Mouse (Mus musculus) cerebellum, adult 2 months (tissue): Measurements from ENCODE around the gene Il34. TPM values are rescaled to one million over a fixed set of nuclear protein-coding genes. Genes with fewer than 3 reads are reported as not detected.

ENCODE experiments used
- DNase-seq, 2 experiments: peaks; one replicate each; pipeline ENCODE4 v3.0.0; 2021
- H3K27ac ChIP-seq: fragments of 200-500 bp; 2 replicates; pipeline ENCODE4 v1.5.1; 2012; ENCODE audit warnings: low read length, control low read depth, inconsistent platforms; ENCODE audit not compliant: insufficient read depth
- H3K27me3 ChIP-seq: fragments of 200-500 bp; 2 replicates; pipeline ENCODE4 v1.6.1; 2012; ENCODE audit warnings: inconsistent platforms, mild to moderate bottlenecking, low read length, moderate library complexity; ENCODE audit not compliant: control insufficient read depth, insufficient read depth
- H3K4me1 ChIP-seq: fragments of 200-500 bp; 2 replicates; pipeline ENCODE4 v1.6.1; 2011; ENCODE audit warnings: low read length; ENCODE audit not compliant: control insufficient read depth, insufficient read depth
- H3K4me3 ChIP-seq: fragments of 200-500 bp; replicated peaks from 2 replicates; pipeline ENCODE3; 2011; ENCODE audit warnings: mild to moderate bottlenecking, low read depth, low read length, control low read depth; ENCODE audit not compliant: insufficient read depth
- CTCF ChIP-seq: fragments of 200-500 bp; IDR thresholded peaks from 2 replicates; pipeline ENCODE4 v1.5.1; 2011; ENCODE audit warnings: low read depth, mild to moderate bottlenecking, control low read depth, low read length, moderate library complexity, borderline replicate concordance; ENCODE audit not compliant: insufficient read depth
- POLR2A ChIP-seq: fragments of 200-500 bp; IDR thresholded peaks from 2 replicates; pipeline ENCODE4 v1.6.1; 2011; ENCODE audit warnings: low read length, control low read depth, borderline replicate concordance; ENCODE audit not compliant: insufficient read depth
- WGBS: fragments of 180-500 bp; shearing (Covaris S2); methylation state at CpG from one replicate; pipeline ENCODE4 v1.1.7; 2018; 5-methylcytosine and 5-hydroxymethylcytosine counted together
- polyA plus RNA-seq: library from polyadenylated mRNA; depleted of rRNA; stranded (reverse); fragments of >200 nt; gene quantifications from 2 replicates; pipeline ENCODE4 v1.2.3, GENCODE M21; 2012

Gene Il34
- polyA plus RNA-seq, 1 experiment = 21.1 TPM

GRCm38 (mm10) chr8:110767261-110767660 is 38.5 kb downstream of the Il34 start:
- peak in 1 of 2 experiments; percentile 20 for DNase-seq
- TF ChIP-seq POLR2A = no peak
- Histone ChIP-seq H3K4me1 (peaks cover 5% of the 10 kb centered on the region; the same call in 1 of the 2 replicates), H3K4me3 (no peak overlapping the region), H3K27ac (no peak overlapping the region), H3K27me3 (no peaks in the 10 kb centered on the region)
- WGBS = 66% methylated on average over 6 of the region's 6 CpGs

GRCm38 (mm10) chr8:110764671-110765070 is 41.1 kb downstream of the Il34 start:
- Histone ChIP-seq H3K27me3 (no peaks in the 10 kb centered on the region), H3K27ac (peak overlapping the region; percentile 72; the same call in 1 of the 2 replicates), H3K4me3 (no peak overlapping the region), H3K4me1 (peaks cover 5% of the 10 kb centered on the region; the same call in 1 of the 2 replicates)
- DNase-seq = peak; percentile 40 to 65
- TF ChIP-seq POLR2A = no peak
- TF ChIP-seq CTCF = no peak
- 16% methylated on average over 3 of the region's 3 CpGs for WGBS

DNA sequence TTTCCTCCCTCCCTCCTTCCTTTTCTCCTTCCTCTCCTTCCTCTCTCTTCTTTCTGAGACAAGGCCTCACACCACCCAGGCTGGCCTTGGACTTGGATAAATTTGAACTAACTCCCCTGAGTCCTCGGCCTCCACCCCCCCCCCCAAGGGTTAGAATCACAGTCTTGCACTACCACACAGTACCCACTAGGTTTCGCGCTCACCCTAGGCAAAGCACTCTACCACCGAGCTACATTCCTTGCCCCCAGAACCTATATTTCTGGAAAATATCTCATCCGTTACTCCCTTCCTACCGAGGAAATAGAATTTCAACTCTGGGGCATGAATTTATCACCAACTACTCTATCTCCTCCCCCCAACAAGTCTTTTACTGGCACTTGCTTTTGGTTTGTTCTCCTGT is 43.7 kb downstream of the Il34 start:
- DNase-seq = no peak
- Histone ChIP-seq H3K4me3 (no peak overlapping the region), H3K4me1 (peaks cover 5% of the 10 kb centered on the region; the same call in 1 of the 2 replicates), H3K27me3 (no peaks in the 10 kb centered on the region), H3K27ac (no peak overlapping the region)
- WGBS = 69% methylated on average over 6 of the region's 6 CpGs
- TF ChIP-seq POLR2A (no peak), CTCF (no peak)

- Histone ChIP-seq H3K27me3 (no peaks in the 10 kb centered on the region), H3K4me3 (no peak overlapping the region), H3K27ac (no peak overlapping the region), H3K4me1 (peaks cover 5% of the 10 kb centered on the region; the same call in 1 of the 2 replicates)
- TF ChIP-seq POLR2A (no peak), CTCF (no peak)
- no peak for DNase-seq
- WGBS = 60% methylated on average over 5 of the region's 5 CpGs
Measured at GRCm38 (mm10) chr8:110761185-110761584, 44.5 kb downstream of the Il34 start.

DNA sequence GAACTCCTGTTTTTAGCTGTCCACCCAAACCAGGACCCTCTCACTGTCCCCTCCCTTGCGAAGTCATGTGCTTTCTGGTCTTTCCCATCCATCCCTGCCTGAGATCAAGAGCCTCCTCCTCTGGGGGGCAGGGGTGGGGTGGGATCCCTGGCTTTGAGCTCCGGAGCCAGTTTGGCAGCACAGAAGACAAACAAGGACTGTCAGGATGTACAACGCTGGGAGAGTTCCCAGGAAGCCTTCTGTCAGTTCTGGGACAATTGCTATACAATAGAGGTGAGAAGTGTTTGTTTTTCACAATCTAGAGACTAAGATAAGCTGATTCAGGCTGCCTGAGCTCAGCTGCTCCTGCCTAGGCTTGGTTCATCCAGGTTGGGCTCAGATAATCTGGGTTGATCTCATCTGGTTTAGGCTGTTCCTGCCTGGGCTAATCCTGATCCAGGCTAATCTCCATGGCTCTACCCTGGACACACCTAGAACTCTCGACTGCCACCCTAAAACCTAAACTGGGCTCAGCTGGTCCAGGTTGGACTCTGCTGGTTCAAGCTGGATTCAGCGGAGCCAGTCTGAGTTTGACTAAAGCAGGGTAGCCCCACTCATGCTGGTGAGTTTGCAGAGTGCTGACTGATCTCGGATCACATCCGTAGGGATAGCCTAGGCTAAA is 45.3 kb downstream of the Il34 start:
- no peaks in the 10 kb centered on the region for H3K27me3 ChIP-seq
- no peak overlapping the region for H3K27ac ChIP-seq
- H3K4me1 ChIP-seq = peaks cover 5% of the 10 kb centered on the region; the same call in 1 of the 2 replicates
- 62% methylated on average over 7 of the region's 7 CpGs for WGBS
- DNase-seq = no peak
- no peak overlapping the region for H3K4me3 ChIP-seq
- no peak for TF ChIP-seq CTCF
- no peak for TF ChIP-seq POLR2A

DNA sequence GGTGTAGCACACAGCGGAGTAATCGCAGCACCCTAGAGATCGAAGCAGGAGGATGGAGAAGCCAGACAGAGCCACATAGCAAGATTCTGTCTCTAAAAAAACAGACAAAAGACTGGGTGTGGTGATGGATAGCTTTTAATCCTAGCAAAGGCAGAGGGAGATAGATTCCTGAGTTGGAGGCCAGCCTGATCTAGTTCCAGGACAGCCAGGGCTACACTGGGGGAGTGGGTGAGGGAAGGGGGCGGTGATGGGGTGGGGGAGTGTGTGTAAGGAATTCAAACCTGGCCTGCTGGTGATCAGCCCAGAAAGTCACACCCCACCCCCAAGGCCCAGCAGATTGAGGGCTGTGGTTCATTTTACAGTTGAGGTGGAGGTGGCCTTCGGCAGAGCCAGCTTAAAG is 49.5 kb downstream of the Il34 start:
- Histone ChIP-seq H3K4me1 (no peaks in the 10 kb centered on the region; the same call in 1 of the 2 replicates), H3K27me3 (no peaks in the 10 kb centered on the region), H3K27ac (no peak overlapping the region), H3K4me3 (no peak overlapping the region)
- TF ChIP-seq CTCF = no peak
- no peak for TF ChIP-seq POLR2A
- WGBS = 90% methylated on average over 5 of the region's 5 CpGs
- no peak for DNase-seq

DNA sequence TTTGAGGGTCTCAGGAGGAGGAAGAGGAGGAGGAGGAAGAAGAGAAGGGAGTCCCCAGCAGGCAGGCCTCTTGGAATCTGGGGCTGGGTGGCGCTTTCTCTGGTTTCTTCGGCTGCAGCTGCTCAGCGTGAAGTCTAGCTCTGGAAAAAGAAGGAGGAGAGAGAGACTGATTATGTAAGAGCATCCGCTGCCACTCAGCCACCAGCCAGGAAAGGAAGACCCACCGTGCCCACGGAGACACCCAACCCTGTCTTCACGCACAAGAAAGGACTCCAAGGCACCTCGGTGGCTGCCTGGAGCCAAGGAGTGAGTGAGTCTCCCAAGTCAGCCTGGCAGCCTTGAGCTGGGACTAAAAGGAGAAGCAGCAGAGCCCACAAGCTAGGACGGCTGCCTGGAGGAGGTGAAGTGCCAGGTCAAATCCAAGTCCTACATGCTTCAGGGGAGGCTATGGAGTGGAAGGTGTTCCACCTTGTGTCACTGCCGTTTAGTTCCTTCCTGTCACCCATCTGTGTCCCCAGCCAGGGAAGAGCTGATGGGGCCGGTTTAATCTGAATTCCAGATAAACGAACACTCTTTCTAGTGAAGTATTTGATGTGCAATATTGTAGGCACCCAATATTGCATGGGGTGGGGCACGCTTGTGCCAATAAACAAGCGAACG is 50.1 kb downstream of the Il34 start:
- TF ChIP-seq POLR2A (no peak), CTCF (no peak)
- Histone ChIP-seq H3K4me3 (no peak overlapping the region), H3K27me3 (no peaks in the 10 kb centered on the region), H3K27ac (no peak overlapping the region), H3K4me1 (no peaks in the 10 kb centered on the region; the same call in 1 of the 2 replicates)
- 52% methylated on average over 15 of the region's 15 CpGs for WGBS
- DNase-seq = peak in 1 of 2 experiments; percentile 31

DNA sequence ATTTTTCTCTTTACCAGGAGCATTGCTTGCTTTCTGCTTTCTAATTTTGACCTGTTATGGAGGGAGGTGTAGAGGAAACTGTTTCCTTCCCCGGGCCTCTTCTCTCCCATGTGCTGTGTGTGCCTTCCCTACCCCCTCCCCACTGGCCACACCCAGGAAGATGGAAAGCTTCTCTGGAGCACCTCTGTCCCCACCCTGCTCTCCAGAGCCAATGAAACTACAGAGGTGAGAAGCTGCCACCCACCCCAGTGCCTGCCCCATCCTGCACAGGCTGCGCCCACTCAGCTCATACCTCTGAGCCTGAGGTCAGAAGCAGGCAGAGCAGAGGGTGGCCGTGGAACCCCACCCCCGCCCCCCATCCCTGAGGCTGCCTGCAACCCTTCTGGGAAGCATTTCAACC is 51.0 kb downstream of the Il34 start:
- no peak overlapping the region for H3K27ac ChIP-seq
- no peaks in the 10 kb centered on the region for H3K4me1 ChIP-seq
- DNase-seq = no peak
- H3K4me3 ChIP-seq = no peak overlapping the region
- no peaks in the 10 kb centered on the region for H3K27me3 ChIP-seq
- 52% methylated on average over 4 of the region's 4 CpGs for WGBS
- TF ChIP-seq POLR2A (no peak), CTCF (no peak)

DNA sequence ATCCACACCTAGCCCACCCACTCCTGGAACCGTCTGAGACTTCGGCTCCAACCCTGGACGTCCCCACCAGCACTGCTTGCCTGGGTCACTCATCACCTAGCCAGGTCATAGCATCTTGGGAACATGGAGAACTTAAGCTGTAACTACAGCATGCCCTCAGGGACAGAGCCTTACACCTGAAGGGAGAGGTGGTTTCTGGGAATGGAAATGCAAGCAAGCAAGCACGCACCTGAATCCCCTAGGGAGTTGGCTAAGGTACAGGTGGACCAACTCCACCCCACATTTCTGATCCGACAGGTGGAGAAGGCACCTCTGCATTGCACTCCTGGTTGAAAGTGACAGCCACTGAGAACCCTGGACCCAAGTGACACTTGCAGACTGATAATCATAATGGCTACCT is 54.2 kb downstream of the Il34 start:
- WGBS = 87% methylated on average over 5 of the region's 5 CpGs
- H3K27ac ChIP-seq = no peak overlapping the region
- no peak for TF ChIP-seq POLR2A
- no peak for TF ChIP-seq CTCF

More for the DNA sequence above, 54.2 kb downstream of the Il34 start:
- Histone ChIP-seq H3K27me3 (no peaks in the 10 kb centered on the region), H3K4me1 (no peaks in the 10 kb centered on the region), H3K4me3 (no peak overlapping the region)
- no peak for DNase-seq
